Mouse (Mus musculus): Measurements from ENCODE around the gene Ifit1bl1.
"Not testable (repeated sequence)": the region's sequence is repeated elsewhere in the genome, so short reads cannot be mapped to it uniquely, and the experiment has no call there.

Ifit1bl1 gene

GRCm38 (mm10) chr19:34587898-34588692 is 13.7 kb downstream of the Ifit1bl1 start:
- not testable (repeated sequence) for DNase-seq

- not testable (repeated sequence) for DNase-seq
Measured at GRCm38 (mm10) chr19:34585740-34586458, 15.9 kb downstream of the Ifit1bl1 start.

GRCm38 (mm10) chr19:34583126-34583766 is 18.5 kb downstream of the Ifit1bl1 start, which contains the start of gene Ifit3:
Ifit3 (plus strand) TSS chr19:34583531.
- DNase-seq: not testable (repeated sequence)

- DNase-seq: not testable (repeated sequence)
Measured at GRCm38 (mm10) chr19:34582696-34583095, 19.1 kb downstream of the Ifit1bl1 start.

GRCm38 (mm10) chr19:34577121-34577520 is 24.6 kb downstream of the Ifit1bl1 start:
- DNase-seq: no peak

GRCm38 (mm10) chr19:34573650-34574049 is 28.1 kb downstream of the Ifit1bl1 start:
- no peak for DNase-seq

GRCm38 (mm10) chr19:34571080-34571479 is 30.7 kb downstream of the Ifit1bl1 start:
- DNase-seq: no peak

- DNase-seq: no peak
Measured at GRCm38 (mm10) chr19:34569896-34570476, 31.8 kb downstream of the Ifit1bl1 start.

- DNase-seq: no peak
Measured at GRCm38 (mm10) chr19:34568988-34569895, 32.5 kb downstream of the Ifit1bl1 start.

- no peak for DNase-seq
Measured at GRCm38 (mm10) chr19:34566178-34566784, 35.5 kb downstream of the Ifit1bl1 start.

- no peak for DNase-seq
Measured at GRCm38 (mm10) chr19:34562556-34562955, 39.2 kb downstream of the Ifit1bl1 start.

- no peak for DNase-seq
Measured at GRCm38 (mm10) chr19:34556621-34557020, 45.1 kb downstream of the Ifit1bl1 start.

GRCm38 (mm10) chr19:34554061-34554460 is 47.7 kb downstream of the Ifit1bl1 start:
- no peak for DNase-seq

- DNase-seq: no peak
Measured at GRCm38 (mm10) chr19:34553522-34553921, 48.2 kb downstream of the Ifit1bl1 start.

GRCm38 (mm10) chr19:34553021-34553420 is 48.7 kb downstream of the Ifit1bl1 start:
- DNase-seq: no peak

- DNase-seq: no peak
Measured at GRCm38 (mm10) chr19:34551981-34552380, 49.8 kb downstream of the Ifit1bl1 start.

GRCm38 (mm10) chr19:34550534-34551223 is 51.1 kb downstream of the Ifit1bl1 start, which contains the start of gene Ifit2:
Ifit2 (plus strand) TSS chr19:34550694.
- DNase-seq: peak; percentile 69

GRCm38 (mm10) chr19:34550205-34550533 is 51.6 kb downstream of the Ifit1bl1 start:
- DNase-seq: no peak

- peak; percentile 83 for DNase-seq
Measured at GRCm38 (mm10) chr19:34547976-34548375, 53.8 kb downstream of the Ifit1bl1 start.

- DNase-seq: no peak
Measured at GRCm38 (mm10) chr19:34546211-34546610, 55.5 kb downstream of the Ifit1bl1 start.
